Mouse (Mus musculus): Measurements from ENCODE around the gene Lix1. TPM values are rescaled to one million over a fixed set of nuclear protein-coding genes. Genes with fewer than 3 reads are reported as not detected.

The Lix1 gene
- polyA plus RNA-seq, 1 experiment from 2014 or later = 20.9 TPM

- WGBS = 44% methylated on average over 1 of the region's 1 CpGs
- Histone ChIP-seq H3K4me1 (0 out of 2 replicates have a peak, but pooled peaks cover 1% of the 10 kb centered on the region), H3K4me3 (replicated peaks) (no peak overlapping the region), H3K27me3 (no peaks in the 10 kb centered on the region), H3K4me2 (replicated peaks) (no peak overlapping the region), H3K9ac (no peak overlapping the region), H3K27ac (replicated peaks) (no peak overlapping the region), H3K9me3 (replicated peaks) (no peaks in the 10 kb centered on the region), H3K36me3 (peaks cover 3% of the 10 kb centered on the region; the same call in 1 of the 2 replicates)
- ATAC-seq (ENCODE audit: insufficient number of reproducible peaks, low FRiP score, low TSS enrichment, low read depth) = no peak
Measured at GRCm38 (mm10) chr17:17396869-17397268, 5.6 kb upstream of the Lix1 start.

GRCm38 (mm10) chr17:17398664-17399063 lies 3.8 kb upstream of the Lix1 start:
- H3K9me3 ChIP-seq (replicated peaks) = no peaks in the 10 kb centered on the region
- WGBS = 67% methylated on average over 2 of the region's 2 CpGs

GRCm38 (mm10) chr17:17403038-17403437 lies 566 bp downstream of the Lix1 start:
- 6% methylated on average over 5 of the region's 5 CpGs for WGBS
- Histone ChIP-seq H3K9ac (no peak overlapping the region), H3K4me2 (replicated peaks) (peak overlapping the region; percentile 35), H3K27me3 (no peaks in the 10 kb centered on the region), H3K36me3 (no peaks in the 10 kb centered on the region), H3K4me3 (replicated peaks) (peak overlapping the region; percentile 22), H3K4me1 (peaks cover 23% of the 10 kb centered on the region; the same call in 1 of the 2 replicates), H3K9me3 (replicated peaks) (no peaks in the 10 kb centered on the region), H3K27ac (replicated peaks) (peak overlapping the region; percentile 83)
- ATAC-seq (ENCODE audit: insufficient number of reproducible peaks, low FRiP score, low TSS enrichment, low read depth) = peak; percentile 58; the same call in 1 of the 2 replicates

More at GRCm38 (mm10) chr17:17398664-17399063, 3.8 kb upstream of the Lix1 start:
- H3K4me1 ChIP-seq = 0 out of 2 replicates have a peak, but pooled peaks cover 15% of the 10 kb centered on the region
- no peak overlapping the region for H3K4me2 ChIP-seq (replicated peaks)
- no peak for ATAC-seq (ENCODE audit: insufficient number of reproducible peaks, low FRiP score, low TSS enrichment, low read depth)
- H3K27me3 ChIP-seq = no peaks in the 10 kb centered on the region
- H3K9ac ChIP-seq = no peak overlapping the region
- no peaks in the 10 kb centered on the region for H3K36me3 ChIP-seq
- H3K4me3 ChIP-seq (replicated peaks) = no peak overlapping the region
- no peak overlapping the region for H3K27ac ChIP-seq (replicated peaks)

GRCm38 (mm10) chr17:17403578-17404112 lies 1.2 kb downstream of the Lix1 start:
- Histone ChIP-seq H3K9ac (no peak overlapping the region), H3K9me3 (replicated peaks) (no peaks in the 10 kb centered on the region), H3K4me3 (replicated peaks) (peak overlapping the region; percentile 19), H3K4me1 (peaks cover 26% of the 10 kb centered on the region), H3K27ac (replicated peaks) (peak overlapping the region; percentile 66; the same call in 1 of the 2 replicates), H3K36me3 (no peaks in the 10 kb centered on the region), H3K27me3 (no peaks in the 10 kb centered on the region), H3K4me2 (replicated peaks) (0 out of 2 replicates have a peak overlapping the region, but pooled peaks have one; percentile 24)
- 13% methylated on average over 3 of the region's 3 CpGs for WGBS
- ATAC-seq (ENCODE audit: insufficient number of reproducible peaks, low FRiP score, low TSS enrichment, low read depth) = no peak

- Histone ChIP-seq H3K4me2 (replicated peaks) (peak overlapping the region; percentile 24; the same call in 1 of the 2 replicates), H3K36me3 (no peaks in the 10 kb centered on the region), H3K4me1 (peaks cover 30% of the 10 kb centered on the region), H3K27me3 (no peaks in the 10 kb centered on the region), H3K9me3 (replicated peaks) (no peaks in the 10 kb centered on the region), H3K9ac (no peak overlapping the region), H3K4me3 (replicated peaks) (0 out of 2 replicates have a peak overlapping the region, but pooled peaks have one; percentile 8), H3K27ac (replicated peaks) (peak overlapping the region; percentile 75)
- WGBS = 20% methylated on average over 8 of the region's 8 CpGs
- ATAC-seq (ENCODE audit: insufficient number of reproducible peaks, low FRiP score, low TSS enrichment, low read depth) = no peak
Measured at GRCm38 (mm10) chr17:17404811-17405544, 2.5 kb downstream of the Lix1 start.

- no peak overlapping the region for H3K4me2 ChIP-seq (replicated peaks)
Measured at GRCm38 (mm10) chr17:17405606-17406005, 3.1 kb downstream of the Lix1 start.

GRCm38 (mm10) chr17:17408137-17408536 lies 5.7 kb downstream of the Lix1 start:
- no peak overlapping the region for H3K4me2 ChIP-seq (replicated peaks)
- no peak overlapping the region for H3K27ac ChIP-seq (replicated peaks)
- H3K27me3 ChIP-seq = no peaks in the 10 kb centered on the region
- no peaks in the 10 kb centered on the region for H3K9me3 ChIP-seq (replicated peaks)
- H3K4me3 ChIP-seq (replicated peaks) = no peak overlapping the region
- peaks cover 16% of the 10 kb centered on the region for H3K4me1 ChIP-seq
- H3K9ac ChIP-seq = no peak overlapping the region
- WGBS = 30% methylated on average over 6 of the region's 6 CpGs
- no peaks in the 10 kb centered on the region for H3K36me3 ChIP-seq
- no peak for ATAC-seq (ENCODE audit: insufficient number of reproducible peaks, low FRiP score, low TSS enrichment, low read depth)

More at GRCm38 (mm10) chr17:17405606-17406005, 3.1 kb downstream of the Lix1 start:
- Histone ChIP-seq H3K9me3 (replicated peaks) (no peaks in the 10 kb centered on the region), H3K27me3 (no peaks in the 10 kb centered on the region), H3K36me3 (no peaks in the 10 kb centered on the region), H3K4me3 (replicated peaks) (no peak overlapping the region), H3K4me1 (peaks cover 30% of the 10 kb centered on the region), H3K27ac (replicated peaks) (no peak overlapping the region), H3K9ac (no peak overlapping the region)
- WGBS = 35% methylated on average over 1 of the region's 1 CpGs
- no peak for ATAC-seq (ENCODE audit: insufficient number of reproducible peaks, low FRiP score, low TSS enrichment, low read depth)

- ATAC-seq (ENCODE audit: insufficient number of reproducible peaks, low FRiP score, low TSS enrichment, low read depth) = no peak
- WGBS = 64% methylated on average over 6 of the region's 6 CpGs
- Histone ChIP-seq H3K4me1 (peaks cover 13% of the 10 kb centered on the region), H3K36me3 (no peaks in the 10 kb centered on the region), H3K27ac (replicated peaks) (no peak overlapping the region), H3K27me3 (no peaks in the 10 kb centered on the region), H3K9ac (no peak overlapping the region), H3K9me3 (replicated peaks) (no peaks in the 10 kb centered on the region), H3K4me2 (replicated peaks) (no peak overlapping the region), H3K4me3 (replicated peaks) (no peak overlapping the region)
Measured at GRCm38 (mm10) chr17:17408720-17409478, 6.4 kb downstream of the Lix1 start.

GRCm38 (mm10) chr17:17409601-17410000 lies 7.1 kb downstream of the Lix1 start:
- Histone ChIP-seq H3K36me3 (no peaks in the 10 kb centered on the region), H3K27ac (replicated peaks) (no peak overlapping the region), H3K9me3 (replicated peaks) (no peaks in the 10 kb centered on the region), H3K4me2 (replicated peaks) (no peak overlapping the region), H3K4me1 (peaks cover 13% of the 10 kb centered on the region), H3K27me3 (no peaks in the 10 kb centered on the region), H3K9ac (no peak overlapping the region), H3K4me3 (replicated peaks) (no peak overlapping the region)
- 30% methylated on average over 2 of the region's 2 CpGs for WGBS
- ATAC-seq (ENCODE audit: insufficient number of reproducible peaks, low FRiP score, low TSS enrichment, low read depth) = no peak

- Histone ChIP-seq H3K9me3 (replicated peaks) (no peaks in the 10 kb centered on the region), H3K9ac (no peak overlapping the region), H3K4me1 (peaks cover 6% of the 10 kb centered on the region), H3K4me3 (replicated peaks) (no peak overlapping the region), H3K27me3 (no peaks in the 10 kb centered on the region), H3K36me3 (no peaks in the 10 kb centered on the region), H3K27ac (replicated peaks) (no peak overlapping the region), H3K4me2 (replicated peaks) (no peak overlapping the region)
- 65% methylated on average over 2 of the region's 2 CpGs for WGBS
- no peak for ATAC-seq (ENCODE audit: insufficient number of reproducible peaks, low FRiP score, low TSS enrichment, low read depth)
Measured at GRCm38 (mm10) chr17:17411443-17411842, 9.0 kb downstream of the Lix1 start.

- H3K4me1 ChIP-seq = peaks cover 6% of the 10 kb centered on the region
- H3K4me3 ChIP-seq (replicated peaks) = no peak overlapping the region
- H3K9ac ChIP-seq = no peak overlapping the region
- no peaks in the 10 kb centered on the region for H3K9me3 ChIP-seq (replicated peaks)
- H3K4me2 ChIP-seq (replicated peaks) = no peak overlapping the region
- H3K27me3 ChIP-seq = no peaks in the 10 kb centered on the region
- WGBS = 87% methylated on average over 2 of the region's 2 CpGs
- H3K27ac ChIP-seq (replicated peaks) = no peak overlapping the region
- ATAC-seq (ENCODE audit: insufficient number of reproducible peaks, low FRiP score, low TSS enrichment, low read depth) = no peak
- no peaks in the 10 kb centered on the region for H3K36me3 ChIP-seq
Measured at GRCm38 (mm10) chr17:17412176-17412575, 9.7 kb downstream of the Lix1 start.

Measured in embryonic facial prominence, embryonic 15.5 days (tissue).